Mouse (Mus musculus): ENCODE results near the gene Arpc2.
A peak's percentile ranks its signal among the peaks of the same experiment; 100 is the strongest.

Gene Arpc2

DNA sequence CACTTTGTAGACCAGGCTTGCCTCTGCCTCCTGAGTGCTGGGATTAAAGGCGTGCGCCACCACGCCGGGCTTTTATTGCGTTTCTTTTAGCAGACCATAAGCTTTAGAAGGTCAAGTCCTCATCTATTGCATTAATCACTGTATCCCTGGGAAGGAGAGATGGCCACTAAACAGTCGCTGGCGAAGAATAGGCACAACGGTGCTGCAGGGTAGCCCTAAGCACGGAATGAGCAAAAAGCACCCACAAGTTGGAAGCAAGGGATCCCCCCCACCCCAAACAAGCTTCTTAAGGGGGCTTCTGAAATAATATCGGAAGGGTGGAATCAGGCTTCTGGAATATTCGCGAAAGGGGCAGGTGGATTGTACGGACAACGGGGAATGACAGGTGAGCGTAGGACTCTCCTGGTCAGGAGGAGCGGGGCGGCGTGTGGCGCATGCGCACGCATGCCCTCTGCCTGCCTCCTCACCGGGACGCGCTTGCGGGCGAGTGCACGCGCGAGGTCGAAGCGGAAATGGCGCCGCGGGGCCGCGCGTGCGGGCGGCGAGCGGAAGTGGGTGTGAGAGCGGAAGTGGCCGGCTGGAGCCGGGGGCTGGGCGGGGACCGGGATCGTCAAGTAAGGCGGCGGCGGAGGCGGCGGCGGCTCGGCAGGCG, at the start of gene Arpc2:
Gene Arpc2 (plus strand): TSS at position 147 of the 652 bp plus-strand sequence.
- DNase-seq = peak; percentile 97 to 99

DNA sequence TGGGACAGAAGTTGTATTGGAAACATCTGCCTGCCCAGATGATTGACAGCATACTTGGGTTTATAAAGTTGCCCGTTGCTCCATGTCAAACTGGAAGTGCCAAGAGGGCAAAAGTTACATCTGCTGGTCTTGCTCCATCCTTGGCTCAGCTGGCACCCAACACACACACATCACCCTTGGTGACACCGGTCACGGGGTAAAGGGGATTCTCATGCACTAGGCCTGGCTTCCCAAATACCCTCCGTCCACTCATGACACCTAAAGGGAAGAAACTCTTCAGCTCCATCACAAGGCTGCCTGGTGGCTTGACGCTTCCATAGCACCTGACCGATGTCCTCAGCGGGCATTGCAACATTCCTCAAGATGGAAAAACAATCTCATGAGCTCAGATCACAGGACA, 45.4 kb upstream of the Arpc2 start:
- DNase-seq = no peak

DNA sequence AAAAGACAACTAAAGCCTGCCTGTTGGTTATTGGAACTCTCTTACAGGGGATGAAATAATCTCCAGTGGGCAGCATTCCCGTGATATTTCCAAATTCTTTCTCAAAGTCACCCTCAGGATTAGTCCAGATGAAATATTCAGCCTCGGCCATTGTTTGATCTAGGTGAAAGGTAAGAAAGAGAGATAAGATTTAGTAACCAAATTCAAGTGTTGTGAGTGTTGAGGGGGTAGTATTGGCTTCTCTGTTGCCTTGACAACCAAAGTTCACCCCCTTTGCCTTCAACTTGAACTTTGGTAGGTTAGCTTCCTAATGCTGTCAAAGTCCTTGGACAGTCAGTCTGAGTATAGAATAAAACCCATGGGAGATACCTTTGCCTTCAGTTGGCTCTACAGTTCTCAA, 43.2 kb upstream of the Arpc2 start:
- DNase-seq = no peak

DNA sequence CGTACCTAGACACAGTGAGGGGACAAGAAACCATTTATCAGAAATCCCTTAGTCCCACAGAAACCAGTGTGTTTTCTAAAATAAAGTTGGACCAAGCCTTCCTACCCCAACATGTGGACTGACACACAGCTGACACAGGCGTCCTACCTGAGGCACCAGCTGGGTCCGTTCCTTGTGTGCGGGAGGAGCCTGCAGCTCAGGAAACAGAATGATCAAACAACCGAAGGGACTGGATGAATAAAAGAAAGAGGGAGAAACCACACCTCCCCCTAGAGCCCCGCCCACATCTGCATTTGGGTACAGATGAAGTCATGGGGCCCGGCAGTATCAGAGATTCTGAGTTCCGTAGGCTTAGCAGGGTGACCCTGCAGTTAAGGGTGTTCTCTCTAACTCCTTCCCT, 41.4 kb upstream of the Arpc2 start, which contains the start of gene Cxcr1:
Gene Cxcr1 (minus strand): TSS at position 187 of the 400 bp plus-strand sequence.
- DNase-seq = no peak

DNA sequence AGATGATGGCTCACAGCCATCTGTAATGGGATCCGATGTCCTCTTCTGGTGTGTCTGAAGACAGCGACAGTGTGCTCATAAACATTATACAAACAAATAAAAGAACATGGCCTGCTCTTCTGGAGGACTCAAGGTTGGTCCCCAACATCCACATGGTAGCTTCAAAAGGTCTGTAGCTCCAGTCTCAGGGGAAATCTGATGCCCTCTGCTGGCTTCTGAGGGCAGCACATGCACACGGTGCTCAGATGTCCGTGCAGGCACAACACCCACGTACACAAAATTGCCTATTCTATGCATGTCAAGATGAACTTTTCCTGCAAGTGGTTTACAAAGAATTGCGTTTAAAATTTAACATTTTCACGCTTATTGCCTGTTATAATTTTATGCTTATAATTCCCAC, 39.9 kb upstream of the Arpc2 start:
- DNase-seq = peak in 1 of 2 experiments; percentile 8

DNA sequence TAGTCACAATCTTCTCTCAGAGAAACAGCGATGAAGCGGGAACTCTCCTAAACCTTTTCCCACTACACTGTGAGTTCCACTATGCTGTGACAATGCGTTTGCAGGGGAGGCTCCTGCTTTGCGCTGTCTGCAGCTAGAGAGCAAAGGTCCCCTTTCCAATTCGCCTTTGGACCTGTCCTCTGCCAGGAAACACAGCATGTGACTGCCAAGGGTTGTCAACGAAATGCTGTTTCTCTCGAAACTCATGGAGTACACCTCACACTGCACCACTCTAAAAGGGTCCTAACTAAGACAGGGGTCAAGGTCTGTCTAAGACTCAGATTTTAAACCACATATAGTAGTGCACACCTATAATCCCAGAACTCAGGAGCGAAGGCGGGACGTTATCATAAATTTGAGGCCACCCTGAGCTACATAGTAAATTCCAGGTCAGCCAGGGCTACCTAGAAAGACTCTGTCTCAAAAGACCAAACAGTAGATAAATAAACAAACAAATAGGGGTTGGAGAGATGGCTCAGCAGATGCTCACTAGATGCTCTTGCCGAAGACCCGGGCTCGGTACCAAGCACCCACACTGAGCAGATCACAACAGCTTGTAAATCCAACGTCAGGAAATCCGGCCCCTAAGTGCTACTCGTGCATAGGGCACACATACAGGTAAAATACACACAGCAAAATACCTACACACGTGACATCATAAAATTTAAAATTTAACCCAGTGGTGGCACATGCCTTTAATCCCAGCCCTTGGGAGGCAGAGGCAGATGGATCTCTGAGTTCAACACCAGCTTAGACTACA, 39.1 kb upstream of the Arpc2 start:
- DNase-seq = no peak

DNA sequence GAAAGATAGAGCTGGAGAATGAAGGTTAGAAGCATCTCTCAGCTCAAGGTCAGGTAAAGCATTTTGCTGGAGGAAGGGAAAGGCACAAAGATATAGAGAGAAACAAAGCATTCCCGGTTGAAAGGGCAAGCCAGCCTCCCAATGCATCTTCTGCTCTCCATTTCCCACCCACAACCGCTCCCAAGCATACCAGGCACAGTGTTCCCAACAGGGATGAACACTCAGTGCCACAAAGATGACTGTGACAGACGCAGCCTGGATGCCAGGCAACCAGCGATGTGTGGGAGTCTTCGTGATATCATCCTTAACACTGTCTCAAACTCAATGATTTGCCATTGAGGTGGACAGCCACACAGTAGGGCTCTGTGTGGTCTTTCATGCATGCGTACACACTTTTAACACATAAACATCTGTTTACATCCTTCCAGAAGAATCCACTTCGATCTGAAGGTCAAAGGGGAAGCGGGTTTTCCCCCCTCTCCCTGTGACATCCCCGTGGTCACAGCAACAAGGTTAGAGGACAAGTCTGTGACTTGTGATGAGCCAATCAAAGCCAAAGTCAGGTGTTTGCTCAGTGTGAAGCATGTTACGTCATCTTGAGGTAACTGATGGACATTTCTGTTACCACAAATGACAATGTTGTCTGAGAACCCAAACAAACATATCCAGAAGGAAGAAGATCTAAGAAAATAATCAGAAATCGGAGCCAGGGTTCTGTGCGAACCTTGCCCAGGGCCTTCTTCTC, 38.0 kb upstream of the Arpc2 start:
- no peak for DNase-seq

DNA sequence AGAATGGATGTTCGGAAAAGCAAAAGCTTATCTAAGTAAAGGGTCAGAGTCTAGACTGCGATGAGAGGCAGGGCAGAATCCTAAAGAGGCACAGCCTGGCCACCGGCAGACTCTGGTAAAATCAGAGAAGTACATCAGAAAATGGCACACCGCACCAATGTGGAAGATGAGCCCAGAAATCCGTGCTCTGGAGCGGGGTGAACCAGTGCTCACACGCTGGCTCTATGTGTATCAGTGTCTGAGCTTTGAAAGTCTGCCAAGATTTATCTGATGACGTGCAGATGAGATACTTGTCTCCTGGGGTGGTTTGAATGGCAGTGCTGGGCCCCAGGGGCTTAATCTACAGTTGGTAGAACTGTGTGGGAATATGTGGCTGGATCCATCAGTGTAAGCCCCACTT, 36.8 kb upstream of the Arpc2 start:
- DNase-seq = no peak

DNA sequence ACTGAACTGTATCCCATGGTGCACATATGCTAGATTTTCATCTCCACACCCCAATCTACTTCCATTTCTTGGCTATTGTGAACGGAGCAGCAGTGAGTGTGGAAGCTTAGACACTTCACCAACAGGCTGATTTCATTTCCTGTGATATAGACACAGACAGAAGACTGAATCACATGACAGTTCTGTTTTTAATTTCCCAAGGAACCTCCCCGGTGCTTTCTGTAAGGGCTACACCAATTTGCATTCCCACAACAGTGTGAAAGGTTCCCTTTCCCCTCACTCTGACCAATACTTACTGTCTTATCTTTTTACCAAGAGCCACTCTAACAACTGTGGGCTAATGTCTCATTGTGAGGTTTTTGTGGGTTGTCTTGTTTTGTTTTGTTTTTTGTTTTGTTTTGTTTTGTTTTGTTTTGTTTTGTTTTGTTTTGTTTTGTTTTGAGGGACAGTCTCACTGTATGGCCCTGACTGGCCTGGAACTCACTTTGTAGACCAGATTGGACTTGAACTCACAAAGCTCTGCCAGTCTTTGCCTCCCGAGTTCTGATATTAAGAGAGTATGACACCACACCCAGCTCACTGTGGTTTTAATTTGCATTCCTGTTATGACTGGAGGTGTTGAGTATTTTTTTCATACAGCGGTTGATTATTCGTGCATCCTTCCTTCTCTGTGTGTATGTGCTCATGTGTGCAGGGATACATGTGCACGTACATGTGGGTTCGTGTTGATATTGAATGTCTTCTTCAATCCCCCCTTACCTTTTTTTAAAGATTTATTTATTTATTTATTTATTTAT, 34.6 kb upstream of the Arpc2 start:
- no peak for DNase-seq

DNA sequence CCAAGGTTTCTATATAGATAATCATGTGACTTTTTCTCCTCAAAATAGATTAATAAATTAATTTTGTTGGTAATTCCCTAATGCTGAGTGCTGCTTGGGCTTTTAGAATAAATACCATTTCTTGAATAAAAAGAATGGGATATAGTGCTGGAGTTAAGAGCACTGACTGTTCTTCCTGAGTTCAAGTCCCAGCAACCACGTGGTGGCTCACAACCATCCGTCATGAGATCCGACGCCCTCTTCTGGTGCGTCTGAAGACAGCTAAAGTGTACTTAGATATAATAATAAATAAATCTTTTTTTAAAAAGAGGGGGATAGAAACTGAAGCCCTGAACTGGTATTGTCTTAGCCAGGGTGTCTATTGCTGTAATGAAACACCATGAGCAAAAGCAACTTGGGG, 32.4 kb upstream of the Arpc2 start:
- no peak for DNase-seq

DNA sequence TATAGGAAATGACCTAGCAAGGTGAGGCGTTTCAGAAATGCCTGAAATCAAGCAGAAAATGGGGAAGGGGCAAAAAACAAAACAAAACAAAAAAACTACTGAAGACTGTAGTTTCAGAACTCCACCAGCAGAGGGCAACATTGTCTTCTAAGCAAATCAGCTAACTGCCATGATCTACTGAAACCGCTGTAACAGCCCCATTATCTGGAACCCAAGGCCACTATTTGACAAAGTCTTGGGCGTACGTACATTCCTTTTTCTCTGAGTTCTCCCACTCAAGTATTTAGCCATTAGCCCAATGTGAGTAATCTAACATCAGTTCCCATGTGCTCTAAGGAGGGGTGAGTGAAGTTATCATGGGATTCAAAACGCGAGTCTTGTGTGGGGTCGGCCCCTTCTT, 30.0 kb upstream of the Arpc2 start:
- DNase-seq = peak; percentile 12 to 29

DNA sequence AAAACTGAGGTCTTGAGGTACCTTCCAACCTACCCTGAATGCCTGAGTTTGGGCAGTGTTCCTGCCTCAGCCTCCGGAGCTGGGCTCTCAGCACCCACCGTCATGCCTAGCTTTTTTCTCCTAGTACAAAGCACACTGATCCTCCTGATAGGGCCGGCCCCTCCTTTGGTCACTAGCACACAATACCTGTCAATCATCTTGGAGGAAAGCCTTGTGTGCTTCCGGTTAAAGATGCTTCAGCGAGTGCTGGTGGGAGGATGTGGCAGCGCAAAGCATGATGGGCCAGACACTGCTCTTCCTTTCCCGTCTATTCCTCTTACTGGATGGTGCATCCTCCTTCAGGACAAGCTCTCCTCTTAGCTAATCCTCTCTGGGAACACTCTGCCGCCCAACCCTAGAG, 29.2 kb upstream of the Arpc2 start:
- no peak for DNase-seq

DNA sequence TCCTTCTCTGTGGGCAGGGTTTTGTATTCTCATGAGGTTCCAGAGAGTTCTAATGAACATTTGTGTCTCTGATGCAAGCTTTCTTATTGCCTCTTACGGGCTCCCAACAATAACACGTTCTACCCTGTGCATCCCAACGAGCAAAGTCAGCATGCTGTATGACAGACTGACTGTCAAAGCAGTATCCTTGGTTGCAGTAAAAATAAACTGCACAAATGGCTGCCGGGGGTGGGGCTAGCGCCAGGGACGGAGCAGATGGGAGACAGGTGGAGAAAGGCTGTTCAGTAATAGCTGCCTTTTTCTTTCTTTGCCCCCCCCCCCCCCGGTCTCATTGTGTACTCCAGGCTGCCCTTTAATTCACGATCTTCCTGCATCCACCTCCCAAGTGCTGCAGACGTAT, 28.0 kb upstream of the Arpc2 start:
- peak in 1 of 2 experiments; percentile 45 for DNase-seq

DNA sequence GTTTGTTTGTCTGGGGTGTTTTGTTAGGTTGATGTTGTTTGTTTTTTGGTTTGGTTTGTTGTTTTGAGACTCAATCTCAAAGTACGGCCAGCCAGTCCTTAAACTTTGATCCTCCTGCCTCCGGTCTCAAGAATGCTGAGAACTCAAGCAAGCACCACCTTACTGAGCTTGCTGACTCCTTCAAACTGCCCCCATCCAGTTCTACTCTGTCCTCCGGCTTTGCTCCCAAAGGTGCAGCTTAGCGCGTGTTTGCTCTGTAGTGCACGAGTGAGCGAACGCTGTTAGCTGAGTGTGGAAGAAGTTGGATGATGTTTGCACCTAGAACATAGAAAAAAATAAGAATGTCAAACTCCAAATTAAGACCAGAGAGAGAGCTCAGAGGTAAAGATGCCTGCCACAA, 26.9 kb upstream of the Arpc2 start:
- no peak for DNase-seq

DNA sequence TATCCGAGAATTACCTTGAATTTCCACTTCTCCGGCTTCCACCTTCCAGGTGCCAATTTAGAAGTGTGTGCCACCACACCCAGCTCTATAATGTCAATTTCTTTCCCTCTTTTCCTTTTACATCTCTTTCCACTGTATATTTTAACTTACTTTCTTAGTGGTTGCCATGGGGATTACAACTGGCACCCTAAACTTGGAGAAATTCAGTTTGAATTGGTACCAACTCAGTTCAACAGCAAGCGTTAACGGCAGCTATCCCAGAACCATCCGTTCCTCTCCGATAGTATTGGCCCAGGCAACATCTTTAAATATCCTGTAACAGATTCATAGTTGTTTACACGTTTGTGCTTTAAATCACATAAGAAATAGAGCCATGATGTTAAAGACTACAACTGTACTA, 16.0 kb upstream of the Arpc2 start:
- DNase-seq = no peak

DNA sequence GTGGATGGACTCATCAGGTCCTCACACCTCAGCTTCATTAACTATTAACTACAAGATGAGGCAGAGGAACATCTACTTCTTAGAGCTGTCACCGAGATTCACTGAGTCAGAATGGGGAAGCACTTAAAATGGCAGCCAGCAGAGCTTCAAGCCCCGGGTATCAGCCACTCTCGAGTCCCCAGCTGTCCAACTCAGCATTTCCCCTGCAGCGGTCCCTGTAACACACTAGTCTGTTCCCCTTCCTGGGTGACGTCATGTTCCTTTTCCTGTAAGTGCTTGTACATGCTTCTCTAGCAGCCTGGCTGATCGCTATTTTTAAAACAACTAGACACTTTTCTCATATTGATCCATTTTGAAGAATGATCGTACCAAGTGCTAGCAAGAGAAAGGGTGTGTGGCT, 8.6 kb upstream of the Arpc2 start:
- DNase-seq = no peak

DNA sequence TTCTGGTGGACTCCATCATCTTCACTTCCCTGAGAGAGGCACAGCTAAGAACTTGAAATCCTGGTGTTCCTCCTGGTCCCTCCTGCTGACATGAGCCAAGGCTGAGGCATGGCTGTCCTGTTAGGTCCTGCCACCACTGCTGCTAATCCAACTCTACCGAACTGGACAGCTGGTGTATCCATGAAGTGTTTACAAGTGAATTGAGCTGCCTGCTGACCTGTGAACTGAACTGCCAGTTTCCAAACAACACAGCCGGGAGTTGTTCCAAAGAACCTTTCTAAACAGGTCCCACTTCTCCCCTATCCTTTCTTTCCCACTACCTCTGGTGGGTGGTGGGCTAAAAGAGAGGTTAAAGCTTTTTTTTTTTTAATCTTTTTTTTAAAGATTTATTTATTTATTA, 5.9 kb upstream of the Arpc2 start:
- DNase-seq = no peak

DNA sequence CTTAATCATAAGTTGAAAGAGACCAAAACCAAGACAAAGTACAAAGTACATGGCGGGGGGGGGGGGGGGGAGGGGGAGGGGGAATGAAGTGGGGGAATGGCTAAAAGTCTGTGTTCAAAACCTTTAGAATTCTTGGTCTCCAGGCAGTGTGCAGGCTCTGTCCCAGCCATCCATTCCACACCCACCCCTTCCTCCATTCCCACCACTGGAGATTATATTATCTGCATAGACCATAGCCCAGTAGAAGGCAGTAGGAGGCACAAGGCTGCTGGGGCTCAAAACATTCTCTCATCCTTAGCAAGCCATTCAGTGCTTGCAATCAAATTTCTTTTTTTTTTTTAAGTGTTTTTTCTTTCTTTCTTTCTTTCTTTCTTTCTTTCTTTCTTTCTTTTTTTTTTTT, 4.9 kb upstream of the Arpc2 start:
- DNase-seq = no peak

DNA sequence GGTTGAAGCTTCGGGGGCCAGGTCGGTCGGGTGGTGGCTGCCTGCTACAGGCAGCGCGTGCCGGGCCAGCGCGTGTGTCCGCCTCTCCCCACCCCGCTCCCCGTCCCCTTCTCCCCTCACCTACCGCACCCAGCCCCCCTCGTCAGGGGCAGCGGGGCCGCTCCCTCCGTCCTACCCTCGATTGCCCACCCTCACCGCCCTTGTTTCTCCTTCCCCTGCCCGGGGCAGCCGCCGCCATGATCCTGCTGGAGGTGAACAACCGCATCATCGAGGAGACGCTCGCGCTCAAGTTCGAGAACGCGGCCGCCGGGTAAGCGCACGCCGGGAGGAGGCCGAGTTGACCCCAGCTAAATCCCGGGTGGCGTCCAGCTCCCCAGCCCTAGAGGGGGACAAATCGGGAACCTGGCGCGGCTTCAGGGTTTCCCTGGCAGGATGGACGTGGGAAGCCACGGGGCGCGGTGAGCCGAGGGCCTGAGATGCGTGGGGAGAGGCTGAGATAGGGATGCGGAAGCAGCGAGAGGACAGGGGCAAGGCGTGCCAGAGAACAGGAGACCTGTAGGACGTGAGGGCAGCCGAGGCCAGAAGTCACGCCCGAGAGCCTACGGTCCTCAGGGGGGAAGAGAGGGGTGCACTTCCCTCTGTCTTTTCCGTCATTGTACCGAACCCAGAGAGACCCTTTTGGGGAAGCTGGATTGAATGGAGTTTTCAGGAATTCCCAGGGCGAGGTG, 870 bp downstream of the Arpc2 start:
- DNase-seq = peak in 1 of 2 experiments; percentile 66

DNA sequence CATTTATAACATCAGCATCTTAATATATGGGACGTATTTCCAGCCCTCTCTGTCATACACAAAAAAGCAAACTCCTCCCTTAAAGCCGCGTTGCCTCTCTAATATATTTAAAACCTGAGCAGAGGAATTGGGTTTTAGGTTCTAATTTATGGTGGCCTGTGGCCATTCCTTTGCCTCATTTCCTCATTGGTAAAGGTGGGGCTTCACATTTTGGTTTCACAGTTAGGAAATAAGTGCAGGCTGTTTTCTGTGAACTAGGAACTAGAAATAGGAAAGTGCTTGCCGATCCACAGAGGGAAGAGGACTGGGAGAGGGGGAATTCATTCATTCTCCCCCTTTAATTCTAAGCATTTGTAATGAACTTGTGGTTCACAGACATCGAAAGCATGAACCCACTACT, 1.8 kb downstream of the Arpc2 start:
- no peak for DNase-seq

DNA sequence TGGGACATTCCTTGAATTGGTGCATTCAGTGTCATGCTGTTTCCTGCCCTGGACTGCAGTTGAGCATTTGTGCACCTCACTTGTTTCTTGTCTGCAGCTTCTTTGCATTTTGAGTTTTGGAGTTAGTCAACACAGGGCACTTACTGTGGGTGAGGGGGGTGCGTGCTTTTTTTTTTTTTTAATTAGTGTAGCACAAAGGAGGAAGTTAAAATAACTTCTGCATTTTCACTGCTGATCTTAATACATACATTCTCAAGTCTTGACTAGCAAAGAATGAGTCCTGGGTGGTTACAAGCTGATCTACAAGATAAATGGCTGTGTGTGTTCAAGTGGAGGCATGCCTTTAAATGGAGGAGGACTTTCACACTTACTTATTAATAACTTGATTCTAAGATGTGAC, 2.3 kb downstream of the Arpc2 start:
- no peak for DNase-seq

DNA sequence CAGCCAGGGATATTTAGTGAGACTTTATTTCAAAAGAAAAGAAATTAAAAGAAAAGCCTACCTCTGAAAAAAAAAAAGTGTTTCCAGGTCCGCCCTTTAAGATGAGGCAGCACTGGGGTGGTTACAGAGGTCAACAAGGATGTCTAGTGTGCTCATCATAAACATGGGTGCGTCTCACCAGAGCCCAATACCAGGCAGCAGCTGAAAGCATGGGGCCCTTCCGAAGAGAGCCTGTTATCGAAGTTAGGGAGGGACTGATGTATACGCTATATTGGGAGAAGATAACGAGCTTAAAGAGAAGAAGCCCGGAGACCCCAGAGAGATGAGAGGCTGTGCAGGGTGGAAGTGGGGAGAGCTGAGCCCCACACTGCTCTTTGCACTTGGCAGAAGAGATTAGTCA, 3.3 kb downstream of the Arpc2 start:
- no peak for DNase-seq
